Mouse (Mus musculus) testis, adult 2 months (tissue): ENCODE measurements around the gene Sugt1.

ENCODE experiments used
- CTCF ChIP-seq: fragments of 200-500 bp; IDR thresholded peaks from 2 replicates; pipeline ENCODE4 v1.5.1; 2012; ENCODE audit warnings: low read depth, mild to moderate bottlenecking, inconsistent platforms, low read length, moderate library complexity; ENCODE audit not compliant: control insufficient read depth, insufficient read depth, insufficient replicate concordance
- POLR2A ChIP-seq: fragments of 200-500 bp; IDR thresholded peaks from 2 replicates; pipeline ENCODE4 v1.6.1; 2012; ENCODE audit warnings: low read depth, mild to moderate bottlenecking, inconsistent platforms, low read length, moderate library complexity; ENCODE audit not compliant: control insufficient read depth

GRCm38 (mm10) chr14:79574361-79574760 lies 13.1 kb upstream of the Sugt1 start:
- TF ChIP-seq CTCF (no peak), POLR2A (no peak)
